Mouse (Mus musculus) cerebellum, postnatal 4 days (tissue): ENCODE data around the gene Tnfaip8l2.
A peak's percentile ranks its signal among the peaks of the same experiment; 100 is the strongest.
"Not testable (repeated sequence)": the region's sequence is repeated elsewhere in the genome, so short reads cannot be mapped to it uniquely, and the experiment has no call there.

ENCODE experiments used
- DNase-seq, 2 experiments: peaks; one replicate each; pipeline ENCODE4 v3.0.0; 2022; ENCODE audit warnings: low spot score in 2 of 2, mixed read lengths in 1 of 2

The Tnfaip8l2 gene

GRCm38 (mm10) chr3:95112760-95113159 lies 29.4 kb downstream of the Tnfaip8l2 start:
- DNase-seq, result no peak

GRCm38 (mm10) chr3:95110911-95111726 lies 31.0 kb downstream of the Tnfaip8l2 start, which contains the start of gene Vps72:
Gene Vps72, plus strand, starts transcription at chr3:95111022.
- peak; percentile 60 to 81 for DNase-seq

- DNase-seq, result no peak
Observed at GRCm38 (mm10) chr3:95107898-95108297, 34.3 kb downstream of the Tnfaip8l2 start.

GRCm38 (mm10) chr3:95107308-95107707 lies 34.9 kb downstream of the Tnfaip8l2 start:
- not testable (repeated sequence) for DNase-seq

GRCm38 (mm10) chr3:95106338-95107117 lies 35.6 kb downstream of the Tnfaip8l2 start, which contains the start of gene Pip5k1a:
Gene Pip5k1a, minus strand, starts transcription at chr3:95106930.
- peak; percentile 94 to 97 for DNase-seq

- DNase-seq, result no peak
Observed at GRCm38 (mm10) chr3:95105586-95106337, 36.4 kb downstream of the Tnfaip8l2 start.

GRCm38 (mm10) chr3:95105121-95105520 lies 37.0 kb downstream of the Tnfaip8l2 start:
- DNase-seq, result no peak

GRCm38 (mm10) chr3:95100854-95101253 lies 41.3 kb downstream of the Tnfaip8l2 start:
- DNase-seq, result no peak
